Mouse (Mus musculus): ENCODE results near the gene Lss.

Lss gene

DNA sequence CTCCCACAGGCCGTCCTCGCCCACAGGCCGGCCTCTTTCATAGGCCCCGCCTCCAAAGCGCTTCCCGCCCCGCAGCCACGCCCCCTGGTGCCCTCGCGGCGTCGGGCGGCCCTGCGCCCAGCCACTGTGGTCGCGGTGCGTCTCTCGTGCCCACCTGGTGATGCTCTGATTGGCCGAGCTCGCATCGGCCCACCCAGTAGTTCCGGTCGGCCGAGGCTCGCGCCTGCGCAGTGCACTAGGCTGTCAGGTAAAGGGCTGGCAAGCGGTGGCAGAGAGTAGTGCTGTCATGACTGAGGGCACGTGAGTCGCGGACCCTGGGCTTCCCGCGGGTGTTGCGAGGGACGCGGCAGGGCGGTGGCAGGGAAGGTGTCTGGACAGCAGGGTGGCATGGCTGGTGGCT lies at the start of gene Lss:
TSS of gene Lss (plus strand) at position 214 of the 400 bp plus-strand sequence.
- DNase-seq (ENCODE audit: low read depth, low spot score) = peak; percentile 99

DNA sequence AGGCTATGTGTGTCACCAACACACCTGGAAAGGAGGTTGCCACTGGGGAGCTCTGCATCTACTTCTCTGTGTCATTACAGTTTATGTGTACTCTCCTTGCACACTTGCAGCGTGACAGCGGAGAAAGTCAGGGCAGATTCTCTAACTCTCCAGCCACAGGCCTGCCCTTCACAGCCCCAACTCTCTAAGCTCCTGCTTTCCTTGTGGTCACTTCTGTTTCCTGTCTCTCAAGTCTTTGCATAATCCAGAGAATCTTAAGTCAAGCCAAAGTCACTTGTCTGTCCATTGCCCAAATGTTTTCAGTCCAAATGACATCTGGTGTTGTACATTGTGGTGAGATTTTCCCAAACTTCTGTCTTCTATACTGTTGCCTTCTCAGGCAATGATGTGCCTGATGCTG lies 45.1 kb upstream of the Lss start:
- DNase-seq (ENCODE audit: low read depth, low spot score) = no peak

DNA sequence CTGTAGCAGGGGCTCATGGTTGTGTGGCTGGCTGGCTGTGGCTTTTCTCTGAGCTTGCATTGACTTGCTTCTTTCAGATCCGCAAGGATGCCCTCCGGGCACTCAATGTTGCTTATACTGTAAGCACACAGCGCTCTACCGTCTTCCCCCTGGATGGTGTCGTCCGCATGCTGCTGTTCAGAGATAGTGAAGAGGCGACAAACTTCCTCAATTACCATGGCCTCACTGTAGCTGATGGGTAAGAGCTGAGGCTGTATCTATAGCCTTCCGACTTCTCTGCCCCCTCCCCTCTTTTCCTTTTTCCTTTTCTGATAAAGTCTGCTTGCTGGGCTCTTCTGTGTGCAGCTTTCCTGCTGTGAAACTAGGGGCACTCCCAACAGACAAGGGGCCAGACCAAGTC lies 43.1 kb upstream of the Lss start:
- no peak for DNase-seq (ENCODE audit: low read depth, low spot score)

DNA sequence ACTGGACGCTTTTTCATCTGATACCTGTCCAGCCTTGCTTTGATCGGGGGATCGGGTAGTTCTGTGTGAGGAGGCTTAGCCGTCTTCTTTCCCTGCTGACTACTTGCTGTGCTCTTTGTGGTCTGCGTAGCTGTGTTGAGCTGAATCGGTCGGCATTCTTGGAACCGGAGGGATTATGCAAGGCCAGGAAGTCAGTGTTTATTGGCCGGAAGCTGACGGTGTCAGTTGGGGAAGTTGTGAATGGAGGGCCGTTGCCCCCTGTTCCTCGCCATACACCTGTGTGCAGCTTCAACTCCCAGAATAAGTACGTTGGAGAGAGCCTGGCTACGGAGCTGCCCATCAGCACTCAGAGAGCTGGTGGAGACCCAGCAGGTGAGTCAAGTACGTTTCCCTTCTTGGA lies 42.2 kb upstream of the Lss start:
- DNase-seq (ENCODE audit: low read depth, low spot score) = no peak

DNA sequence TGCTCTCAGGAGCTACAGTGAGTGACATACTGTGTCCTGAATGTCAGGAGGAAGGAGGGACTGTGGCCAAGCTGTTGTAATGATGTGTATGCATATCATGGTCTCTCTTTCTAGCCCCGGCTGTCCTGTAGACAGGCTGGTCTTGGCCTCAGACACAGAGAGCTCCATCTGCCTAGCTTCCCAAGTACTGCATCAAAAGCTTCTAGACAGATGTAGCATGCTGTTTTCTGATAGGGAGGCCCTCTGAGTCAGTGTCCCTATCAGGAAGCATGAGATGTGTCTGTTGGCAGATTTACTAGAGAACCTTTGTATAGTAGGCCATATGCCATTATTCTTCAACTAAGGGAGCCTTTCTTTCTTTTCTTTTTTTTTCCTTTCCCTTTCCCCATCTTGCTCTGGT lies 37.9 kb upstream of the Lss start:
- peak; percentile 29 for DNase-seq (ENCODE audit: low read depth, low spot score)

DNA sequence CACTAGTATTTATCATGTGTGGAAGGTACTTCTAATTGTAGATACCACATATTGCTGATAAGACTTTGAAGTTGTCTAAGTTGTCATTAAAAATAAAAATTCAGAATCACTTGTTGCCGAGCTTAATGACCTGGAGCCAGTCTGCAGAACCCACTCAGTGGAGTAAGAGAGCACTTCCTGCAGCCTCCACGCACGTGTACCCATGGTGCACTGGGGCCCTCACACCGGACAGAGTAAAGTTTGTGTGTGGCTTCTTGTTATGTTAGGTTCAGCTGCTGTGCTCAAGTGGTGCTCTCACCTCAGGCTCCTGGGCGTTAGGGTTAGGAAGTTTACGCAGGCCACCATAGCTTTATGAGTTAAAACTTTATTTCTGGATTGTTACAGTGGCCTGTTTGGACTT lies 35.9 kb upstream of the Lss start:
- no peak for DNase-seq (ENCODE audit: low read depth, low spot score)

DNA sequence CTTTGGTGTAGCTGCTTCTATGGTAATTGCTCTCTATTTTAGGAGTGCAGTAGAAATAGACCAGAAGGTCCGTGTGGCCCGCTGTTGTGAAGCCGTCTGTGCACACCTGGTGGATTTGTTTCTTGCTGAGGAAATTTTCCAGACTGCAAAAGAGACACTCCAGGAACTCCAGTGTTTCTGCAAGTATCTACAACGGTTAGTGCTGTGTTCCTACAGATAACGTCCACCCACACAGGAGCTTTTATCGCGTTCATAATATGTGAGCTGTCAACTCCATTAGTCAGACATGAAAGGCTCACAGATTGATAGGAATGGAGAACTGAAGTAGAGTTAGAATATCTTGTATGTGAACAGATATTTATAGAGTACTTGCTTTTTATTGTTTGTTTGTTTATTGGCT lies 35.0 kb upstream of the Lss start:
- peak; percentile 61 for DNase-seq (ENCODE audit: low read depth, low spot score)

DNA sequence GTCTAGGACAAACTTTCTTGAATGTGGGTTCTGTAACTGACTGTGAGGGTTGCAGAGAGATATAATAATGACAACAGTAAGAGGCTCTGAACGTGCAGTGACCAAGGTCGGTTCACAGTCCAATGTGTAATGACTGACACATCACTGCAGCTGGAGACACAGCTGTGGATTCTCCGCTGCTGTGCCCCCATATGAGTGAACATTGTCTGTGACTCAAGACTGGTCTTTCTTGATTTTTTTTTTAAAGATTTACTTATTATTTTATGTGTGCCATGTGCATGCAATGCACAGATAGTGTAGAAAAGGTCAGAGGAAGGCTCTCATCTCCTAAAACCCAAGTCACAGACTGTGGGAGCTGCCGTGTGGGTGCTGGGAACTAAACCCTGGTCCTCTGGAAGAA lies 33.9 kb upstream of the Lss start:
- no peak for DNase-seq (ENCODE audit: low read depth, low spot score)

DNA sequence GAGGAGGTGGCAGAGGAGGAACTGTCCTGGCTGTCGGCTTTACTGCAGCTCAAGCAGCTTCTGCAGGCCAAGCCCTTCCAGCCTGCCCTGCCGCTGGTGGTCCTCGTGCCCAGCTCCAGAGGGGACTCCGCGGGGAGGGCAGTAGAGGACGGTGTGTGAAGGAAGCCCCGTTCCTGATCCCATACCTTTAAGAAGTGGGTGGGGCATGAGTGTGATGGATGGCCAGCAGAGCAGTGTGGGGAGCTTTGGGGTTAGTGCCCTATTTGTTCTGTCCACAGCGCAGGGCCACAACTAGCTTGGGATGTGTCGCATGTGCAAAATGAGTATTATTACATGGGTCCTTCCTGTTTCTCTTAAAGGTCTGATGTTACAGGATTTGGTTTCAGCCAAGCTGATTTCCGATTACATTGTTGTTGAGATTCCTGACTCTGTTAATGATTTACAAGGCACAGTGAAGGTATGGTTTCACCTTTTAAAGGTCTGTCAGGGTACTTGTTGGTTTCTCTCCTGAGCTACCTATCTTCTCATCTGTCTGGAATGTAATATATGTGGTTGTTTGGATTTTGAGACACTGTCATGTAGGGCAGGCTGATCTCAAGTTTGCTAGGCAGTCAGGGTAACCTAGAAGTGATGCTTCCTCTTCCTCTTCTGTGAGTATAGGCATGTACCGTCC lies 27.0 kb upstream of the Lss start:
- no peak for DNase-seq (ENCODE audit: low read depth, low spot score)

DNA sequence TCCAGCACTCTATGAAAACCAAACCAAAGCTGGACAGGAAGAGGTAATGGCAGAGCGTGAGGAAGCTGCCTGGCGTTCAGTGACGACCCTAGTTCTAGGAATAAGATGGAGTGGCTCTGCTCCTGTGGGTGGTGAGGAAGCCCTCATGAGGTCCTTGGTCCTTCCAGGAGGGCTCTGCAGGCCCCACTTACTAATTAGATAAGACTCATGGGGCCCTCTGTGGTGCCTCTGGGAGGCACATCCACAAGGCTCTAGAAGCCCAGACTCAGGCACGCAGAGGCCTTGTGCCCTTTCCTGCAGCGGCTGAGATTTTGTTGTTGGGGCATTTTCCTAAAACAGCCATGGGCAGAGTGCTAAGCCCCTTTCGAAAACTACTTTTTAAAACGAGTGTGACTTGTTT lies 25.5 kb upstream of the Lss start:
- DNase-seq (ENCODE audit: low read depth, low spot score) = no peak

DNA sequence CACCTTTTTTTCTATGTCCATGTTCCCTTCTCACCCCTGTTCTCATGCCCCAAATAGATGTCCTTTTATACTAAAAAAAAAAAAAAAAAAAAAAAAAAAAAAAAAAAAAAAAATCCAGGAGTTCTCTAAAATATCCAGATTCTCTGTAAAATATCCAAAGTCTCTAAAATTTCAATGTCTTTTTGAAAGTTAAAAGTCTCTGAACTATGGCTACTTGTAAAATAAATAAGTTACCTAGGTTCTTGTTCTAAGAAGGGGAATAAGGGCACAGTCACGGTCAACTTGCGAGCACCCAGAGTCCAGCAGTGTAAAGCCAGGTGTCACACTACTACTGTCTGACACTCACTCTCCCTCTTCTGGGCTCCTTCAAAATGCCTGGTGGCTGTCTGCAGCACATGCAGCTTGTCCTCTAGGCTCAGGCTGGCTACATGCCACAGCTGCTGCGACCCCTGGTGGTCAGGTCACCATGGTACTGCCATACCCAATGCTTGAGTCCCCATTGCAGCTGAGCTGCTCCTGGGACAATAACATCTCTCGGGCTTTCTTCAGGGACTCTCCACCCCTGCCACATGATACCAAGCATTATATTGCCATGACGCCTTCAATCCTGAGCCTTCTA lies 18.3 kb upstream of the Lss start:
- DNase-seq (ENCODE audit: low read depth, low spot score) = peak; percentile 69

DNA sequence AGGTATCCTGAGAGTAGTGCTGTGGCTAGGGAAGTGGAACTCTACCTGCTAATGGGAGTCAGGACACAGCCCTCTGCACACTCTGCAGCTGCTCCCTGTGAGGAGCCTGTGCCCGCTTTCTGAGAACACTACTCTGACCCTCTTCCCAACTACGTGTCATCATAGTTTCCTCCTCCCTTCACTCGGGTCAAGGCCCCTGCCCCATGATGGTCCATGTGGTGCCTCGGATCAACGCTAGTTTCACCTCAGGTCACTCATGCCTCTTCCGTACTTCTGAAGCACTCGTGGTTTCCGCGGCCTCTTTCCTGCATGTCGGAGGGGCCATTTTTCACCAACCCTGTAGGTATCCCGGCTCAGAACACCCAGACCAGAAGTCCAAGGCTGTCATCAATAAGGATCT lies 466 bp upstream of the Lss start:
- no peak for DNase-seq (ENCODE audit: low read depth, low spot score)

DNA sequence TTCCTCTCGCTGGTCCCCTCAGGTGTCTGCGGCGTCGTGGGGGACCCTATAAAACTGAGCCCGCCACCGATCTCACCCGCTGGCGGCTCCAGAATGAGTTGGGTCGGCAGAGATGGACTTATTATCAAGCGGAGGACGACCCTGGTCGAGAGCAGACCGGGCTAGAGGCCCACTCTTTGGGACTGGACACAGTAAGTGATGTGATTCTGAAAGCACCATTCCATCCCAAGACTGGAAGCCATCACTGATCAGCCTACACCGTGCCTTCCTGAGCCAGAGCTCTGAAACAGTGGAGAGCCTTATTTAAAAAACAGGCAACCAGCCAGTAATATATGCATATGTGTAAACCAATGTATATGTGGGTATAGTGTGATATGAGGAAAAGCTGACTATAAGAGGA lies 440 bp downstream of the Lss start:
- DNase-seq (ENCODE audit: low read depth, low spot score) = peak; percentile 10

DNA sequence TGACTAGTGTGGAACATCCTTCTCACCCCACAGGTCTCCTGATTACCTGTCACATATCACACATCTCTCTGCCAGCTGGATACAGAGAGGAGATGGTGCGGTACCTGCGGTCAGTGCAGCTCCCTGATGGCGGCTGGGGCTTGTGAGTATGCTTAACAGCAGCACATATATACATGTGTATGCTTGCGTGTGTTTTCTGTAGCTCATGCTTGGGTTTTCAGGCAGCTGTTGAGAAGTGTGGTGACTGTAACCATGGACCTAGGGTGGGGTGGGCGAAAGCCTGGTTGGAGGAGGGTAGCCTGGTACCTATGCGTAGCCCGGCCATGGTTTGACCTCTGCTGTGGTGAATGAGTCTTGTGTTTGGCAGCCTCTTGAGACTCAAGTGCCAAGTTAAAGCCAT lies 4.1 kb downstream of the Lss start:
- no peak for DNase-seq (ENCODE audit: low read depth, low spot score)

DNA sequence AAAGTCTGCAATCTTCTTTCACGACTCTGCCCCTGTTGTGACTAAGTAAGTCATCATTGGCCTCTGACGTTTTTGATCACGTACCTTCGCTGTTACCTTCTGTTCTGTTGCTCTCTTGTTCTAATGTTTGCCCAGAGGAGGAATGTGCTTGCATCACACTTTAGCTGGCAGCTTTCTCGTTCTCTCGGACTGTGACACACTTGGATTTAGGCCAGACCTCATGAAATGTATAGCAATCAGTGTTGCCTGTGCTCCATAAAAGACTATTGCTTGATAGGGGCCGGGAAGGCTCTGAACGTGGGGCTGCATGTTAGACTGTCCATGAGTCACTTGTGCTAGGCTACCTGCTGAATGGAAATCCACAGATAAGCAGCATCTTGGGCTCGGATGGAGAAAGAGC lies 6.2 kb downstream of the Lss start:
- DNase-seq (ENCODE audit: low read depth, low spot score) = no peak

DNA sequence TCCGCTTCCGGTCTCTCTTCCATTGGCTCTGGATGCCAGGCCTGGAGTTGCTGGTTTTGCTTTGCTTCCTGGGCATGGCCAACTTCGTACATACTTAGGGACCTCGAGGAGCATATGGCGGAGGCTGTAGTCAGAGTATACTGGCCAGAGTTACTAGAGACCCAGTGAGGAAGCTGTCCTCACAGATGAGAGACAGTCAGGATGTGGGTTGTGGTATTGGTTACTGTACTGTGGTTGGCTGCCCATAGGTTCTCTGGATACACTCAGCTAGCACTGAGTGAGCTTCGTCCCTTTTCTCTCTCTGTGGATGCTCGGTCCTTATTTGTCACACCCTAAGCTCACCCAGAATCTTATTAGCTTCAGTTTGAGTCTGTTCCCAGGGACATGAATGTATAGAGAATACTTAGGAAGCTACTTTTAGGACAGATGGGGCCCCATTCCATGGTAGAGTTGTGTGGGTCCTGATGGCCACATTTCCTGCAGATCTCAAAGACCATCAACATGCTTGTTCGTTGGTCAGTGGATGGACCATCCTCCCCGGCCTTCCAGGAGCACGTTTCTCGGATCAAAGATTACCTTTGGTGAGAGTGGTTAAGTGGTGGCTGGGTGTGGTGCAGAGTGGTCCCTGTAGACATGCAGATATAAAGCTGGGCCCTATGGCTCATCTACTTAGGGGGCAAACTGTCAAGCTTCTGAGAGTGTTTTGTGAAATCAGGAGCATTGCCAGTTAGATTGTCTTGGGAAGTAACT lies 10.1 kb downstream of the Lss start:
- DNase-seq (ENCODE audit: low read depth, low spot score) = no peak

DNA sequence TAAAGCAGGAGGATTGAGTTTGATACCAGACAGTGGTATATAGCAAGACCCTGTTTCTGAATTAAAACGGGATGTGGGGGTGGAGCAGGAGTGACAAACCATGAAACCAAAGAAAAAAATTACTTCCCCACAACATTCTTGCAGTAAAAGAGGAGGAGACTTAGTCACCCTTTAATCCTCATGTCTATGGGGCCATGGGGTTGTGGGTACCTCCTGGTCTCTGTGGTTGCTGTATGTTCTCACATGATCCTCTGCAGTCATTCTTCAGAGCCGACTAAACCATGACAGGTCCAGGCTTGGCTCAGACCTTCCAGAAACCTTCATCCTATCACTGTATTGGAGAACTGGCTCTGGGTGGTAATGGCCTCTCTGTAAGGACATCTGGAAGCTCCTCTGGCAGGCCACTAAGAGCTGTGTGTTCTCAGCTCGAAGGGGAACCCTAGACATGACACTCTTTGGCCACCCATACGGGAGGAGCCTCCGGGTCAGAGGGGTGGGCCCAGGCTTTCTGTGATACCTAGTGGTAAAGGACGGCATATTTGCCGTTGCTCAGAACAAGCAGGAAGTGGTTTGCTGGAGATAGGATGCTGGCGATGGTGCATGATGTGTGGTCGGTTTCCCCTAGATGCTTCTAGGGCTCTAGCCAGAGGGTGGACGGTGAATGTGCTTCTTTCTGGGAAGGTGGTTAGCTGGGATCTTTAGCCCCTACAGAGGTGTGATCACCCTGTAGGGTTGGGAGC lies 11.4 kb downstream of the Lss start:
- no peak for DNase-seq (ENCODE audit: low read depth, low spot score)

DNA sequence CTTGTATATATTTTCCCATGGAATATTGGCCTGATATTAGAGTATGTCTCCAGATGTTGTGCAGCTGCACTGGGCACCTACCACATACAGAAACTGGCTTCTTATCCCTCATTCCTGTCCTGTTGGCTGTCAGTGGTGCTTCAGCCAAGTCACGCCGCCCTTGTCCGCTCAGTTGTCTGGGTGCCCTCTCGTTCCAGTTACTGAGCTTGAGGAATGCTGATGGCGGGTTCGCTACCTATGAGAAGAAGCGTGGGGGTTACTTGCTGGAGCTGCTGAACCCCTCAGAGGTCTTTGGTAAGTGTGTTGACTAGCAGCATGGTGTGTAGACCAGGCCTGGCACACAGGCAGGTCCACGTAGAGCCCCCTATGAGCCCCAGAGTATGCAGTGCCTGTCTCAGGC lies 15.2 kb downstream of the Lss start:
- DNase-seq (ENCODE audit: low read depth, low spot score) = no peak

DNA sequence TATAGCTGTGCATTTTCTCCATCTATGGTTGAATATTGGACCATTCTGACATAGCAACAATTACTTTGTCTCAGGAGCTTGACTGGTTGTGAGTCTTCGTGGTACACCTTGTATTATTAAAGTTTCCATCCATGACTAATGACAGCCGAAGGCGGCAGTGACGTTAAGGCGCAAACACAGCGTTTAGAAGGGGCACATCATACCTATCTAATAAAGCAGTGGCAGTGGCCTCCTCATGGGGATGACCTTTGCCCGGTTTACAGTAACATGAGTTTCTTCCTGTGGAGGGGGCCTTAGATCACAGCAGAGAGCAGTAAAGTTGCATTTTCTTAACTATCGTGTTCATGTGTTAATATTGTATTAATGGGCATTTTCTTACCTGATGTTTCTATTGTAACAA lies 16.8 kb downstream of the Lss start:
- DNase-seq (ENCODE audit: low read depth, low spot score) = no peak

DNA sequence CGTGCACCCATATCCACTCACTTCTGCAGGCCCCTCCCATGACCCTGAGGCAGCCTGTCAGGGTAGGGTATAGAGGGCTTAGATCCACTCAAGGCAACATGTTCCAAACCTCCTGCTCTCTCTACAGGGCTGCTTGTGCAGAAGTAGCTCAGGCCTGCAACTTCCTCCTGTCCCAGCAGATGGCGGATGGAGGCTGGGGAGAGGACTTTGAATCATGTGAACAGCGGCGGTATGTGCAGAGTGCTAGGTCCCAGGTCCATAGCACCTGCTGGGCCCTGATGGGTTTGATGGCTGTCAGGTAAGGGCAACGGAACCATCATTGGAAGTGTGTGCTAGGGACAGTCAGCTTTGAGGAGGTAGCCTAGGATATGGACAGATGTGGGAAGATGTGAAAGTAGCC lies 19.1 kb downstream of the Lss start:
- DNase-seq (ENCODE audit: low read depth, low spot score) = peak; percentile 12

DNA sequence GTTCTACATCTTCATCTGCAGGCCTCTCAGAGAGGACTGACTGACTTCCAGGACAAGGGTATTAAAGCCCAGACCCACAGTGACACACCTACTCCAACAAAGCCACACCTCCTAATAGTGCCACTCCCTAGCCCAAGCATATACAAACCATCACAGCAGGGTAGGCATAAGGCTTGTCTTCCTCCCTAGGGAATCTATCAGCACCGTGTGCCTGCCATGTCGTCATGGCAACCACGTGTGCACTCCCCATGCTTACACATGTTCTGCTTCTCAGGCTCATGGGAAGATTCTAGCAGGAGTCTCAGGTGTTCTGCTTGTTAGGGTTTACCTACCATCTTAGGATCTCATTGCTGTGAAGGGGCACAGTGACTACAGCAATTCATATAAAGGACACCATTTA lies 20.2 kb downstream of the Lss start:
- no peak for DNase-seq (ENCODE audit: low read depth, low spot score)

DNA sequence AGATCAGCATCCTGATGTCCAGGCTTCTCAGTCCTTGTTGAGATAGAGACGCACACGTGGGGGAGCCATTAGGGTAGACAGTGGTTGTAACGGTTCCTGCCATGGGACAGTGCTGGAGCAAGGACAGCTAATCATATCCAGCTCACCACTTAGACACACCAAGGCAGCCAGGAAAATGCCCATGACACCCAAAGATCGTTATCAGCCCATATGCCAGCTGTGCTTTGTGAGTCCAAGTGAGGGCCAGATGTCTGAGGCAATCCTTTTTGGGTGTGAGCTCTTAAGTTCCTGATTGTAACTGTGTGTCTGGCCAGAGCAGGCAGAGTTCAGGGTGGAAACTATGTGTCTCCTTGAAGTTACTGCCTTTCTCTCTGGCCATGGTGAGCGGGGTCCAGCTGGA lies 22.7 kb downstream of the Lss start:
- DNase-seq (ENCODE audit: low read depth, low spot score) = no peak

DNA sequence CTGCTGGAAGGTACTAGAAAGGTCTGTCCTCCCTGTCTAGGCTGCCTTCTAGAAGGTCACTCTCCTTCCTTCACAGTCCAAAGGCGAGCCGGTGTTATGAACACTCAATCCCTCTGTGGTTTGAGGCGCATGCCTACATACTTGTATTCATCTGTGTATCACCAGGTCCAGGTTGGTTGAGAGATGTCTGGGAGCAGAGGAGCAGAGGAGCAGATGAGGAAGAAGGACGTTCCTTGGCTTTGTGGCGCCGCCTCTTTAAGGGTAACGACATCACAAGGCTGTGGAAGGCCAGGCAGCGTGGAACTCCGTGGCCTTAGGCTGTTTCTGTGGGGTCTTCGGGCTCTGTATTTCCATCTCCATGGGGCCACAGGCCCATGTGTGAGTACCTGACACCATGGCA lies 30.6 kb downstream of the Lss start, which contains the start of gene Spatc1l:
TSS of gene Spatc1l (plus strand) at position 301 of the 400 bp plus-strand sequence.
- no peak for DNase-seq (ENCODE audit: low read depth, low spot score)

Measured in brain, adult 2 months (tissue).